Mouse (Mus musculus): ENCODE measurements around the gene Tmem136. TPM values are rescaled to one million over a fixed set of nuclear protein-coding genes. Genes with fewer than 3 reads are reported as not detected.
A peak's percentile ranks its signal among the peaks of the same experiment; 100 is the strongest.
"Not testable (repeated sequence)": the region's sequence is repeated elsewhere in the genome, so short reads cannot be mapped to it uniquely, and the experiment has no call there.

The Tmem136 gene
- 0.40 and 0.75 TPM in 2 replicates for total RNA-seq (2017)

GRCm38 (mm10) chr9:43116134-43116996 lies at the start of gene Tmem136:
Gene Tmem136, minus strand, starts transcription at chr9:43116570.
- ATAC-seq (replicated peaks in 1 of 2; ENCODE audit: insufficient read depth in 1 of 2, low FRiP score in 2 of 2, low TSS enrichment in 1 of 2, low read depth in 1 of 2, poor library complexity in 2 of 2, severe bottlenecking in 2 of 2): peak; percentile 51 to 56; a peak in 3 of 4 replicates

- no peak for ATAC-seq (replicated peaks in 1 of 2; ENCODE audit: insufficient read depth in 1 of 2, low FRiP score in 2 of 2, low TSS enrichment in 1 of 2, low read depth in 1 of 2, poor library complexity in 2 of 2, severe bottlenecking in 2 of 2)
These were observed 39.6 kb upstream of the Tmem136 start for GRCm38 (mm10) chr9:43155960-43156359.

GRCm38 (mm10) chr9:43151779-43152178 lies 35.4 kb upstream of the Tmem136 start:
- no peak for ATAC-seq (replicated peaks in 1 of 2; ENCODE audit: insufficient read depth in 1 of 2, low FRiP score in 2 of 2, low TSS enrichment in 1 of 2, low read depth in 1 of 2, poor library complexity in 2 of 2, severe bottlenecking in 2 of 2)

- ATAC-seq (replicated peaks in 1 of 2; ENCODE audit: insufficient read depth in 1 of 2, low FRiP score in 2 of 2, low TSS enrichment in 1 of 2, low read depth in 1 of 2, poor library complexity in 2 of 2, severe bottlenecking in 2 of 2): no peak
These were observed 34.6 kb upstream of the Tmem136 start for GRCm38 (mm10) chr9:43150957-43151356.

GRCm38 (mm10) chr9:43150075-43150474 lies 33.7 kb upstream of the Tmem136 start:
- no peak for ATAC-seq (replicated peaks in 1 of 2; ENCODE audit: insufficient read depth in 1 of 2, low FRiP score in 2 of 2, low TSS enrichment in 1 of 2, low read depth in 1 of 2, poor library complexity in 2 of 2, severe bottlenecking in 2 of 2)

GRCm38 (mm10) chr9:43149498-43149897 lies 33.1 kb upstream of the Tmem136 start:
- ATAC-seq (replicated peaks in 1 of 2; ENCODE audit: insufficient read depth in 1 of 2, low FRiP score in 2 of 2, low TSS enrichment in 1 of 2, low read depth in 1 of 2, poor library complexity in 2 of 2, severe bottlenecking in 2 of 2): no peak

- no peak for ATAC-seq (replicated peaks in 1 of 2; ENCODE audit: insufficient read depth in 1 of 2, low FRiP score in 2 of 2, low TSS enrichment in 1 of 2, low read depth in 1 of 2, poor library complexity in 2 of 2, severe bottlenecking in 2 of 2)
These were observed 28.8 kb upstream of the Tmem136 start for GRCm38 (mm10) chr9:43145196-43145595.

GRCm38 (mm10) chr9:43144206-43144810 lies 27.9 kb upstream of the Tmem136 start:
- ATAC-seq (replicated peaks in 1 of 2; ENCODE audit: insufficient read depth in 1 of 2, low FRiP score in 2 of 2, low TSS enrichment in 1 of 2, low read depth in 1 of 2, poor library complexity in 2 of 2, severe bottlenecking in 2 of 2): no peak

- no peak; a peak in 1 of 4 replicates for ATAC-seq (replicated peaks in 1 of 2; ENCODE audit: insufficient read depth in 1 of 2, low FRiP score in 2 of 2, low TSS enrichment in 1 of 2, low read depth in 1 of 2, poor library complexity in 2 of 2, severe bottlenecking in 2 of 2)
These were observed 25.5 kb upstream of the Tmem136 start for GRCm38 (mm10) chr9:43141839-43142238.

GRCm38 (mm10) chr9:43133525-43133924 lies 17.2 kb upstream of the Tmem136 start:
- no peak for ATAC-seq (replicated peaks in 1 of 2; ENCODE audit: insufficient read depth in 1 of 2, low FRiP score in 2 of 2, low TSS enrichment in 1 of 2, low read depth in 1 of 2, poor library complexity in 2 of 2, severe bottlenecking in 2 of 2)

GRCm38 (mm10) chr9:43132380-43132779 lies 16.0 kb upstream of the Tmem136 start:
- no peak for ATAC-seq (replicated peaks in 1 of 2; ENCODE audit: insufficient read depth in 1 of 2, low FRiP score in 2 of 2, low TSS enrichment in 1 of 2, low read depth in 1 of 2, poor library complexity in 2 of 2, severe bottlenecking in 2 of 2)

- ATAC-seq (replicated peaks in 1 of 2; ENCODE audit: insufficient read depth in 1 of 2, low FRiP score in 2 of 2, low TSS enrichment in 1 of 2, low read depth in 1 of 2, poor library complexity in 2 of 2, severe bottlenecking in 2 of 2): no peak
These were observed 15.6 kb upstream of the Tmem136 start for GRCm38 (mm10) chr9:43131940-43132339.

- ATAC-seq (replicated peaks in 1 of 2; ENCODE audit: insufficient read depth in 1 of 2, low FRiP score in 2 of 2, low TSS enrichment in 1 of 2, low read depth in 1 of 2, poor library complexity in 2 of 2, severe bottlenecking in 2 of 2): no peak
These were observed 14.3 kb upstream of the Tmem136 start for GRCm38 (mm10) chr9:43130684-43131083.

- no peak for ATAC-seq (replicated peaks in 1 of 2; ENCODE audit: insufficient read depth in 1 of 2, low FRiP score in 2 of 2, low TSS enrichment in 1 of 2, low read depth in 1 of 2, poor library complexity in 2 of 2, severe bottlenecking in 2 of 2)
These were observed 10.9 kb upstream of the Tmem136 start for GRCm38 (mm10) chr9:43127101-43127787.

GRCm38 (mm10) chr9:43122379-43122778 lies 6.0 kb upstream of the Tmem136 start:
- peak in 1 of 2 experiments; percentile 53; a peak in 1 of 4 replicates for ATAC-seq (replicated peaks in 1 of 2; ENCODE audit: insufficient read depth in 1 of 2, low FRiP score in 2 of 2, low TSS enrichment in 1 of 2, low read depth in 1 of 2, poor library complexity in 2 of 2, severe bottlenecking in 2 of 2)

- not testable (repeated sequence) for ATAC-seq (replicated peaks in 1 of 2; ENCODE audit: insufficient read depth in 1 of 2, low FRiP score in 2 of 2, low TSS enrichment in 1 of 2, low read depth in 1 of 2, poor library complexity in 2 of 2, severe bottlenecking in 2 of 2)
These were observed 5.6 kb upstream of the Tmem136 start for GRCm38 (mm10) chr9:43121948-43122347.

GRCm38 (mm10) chr9:43116997-43117336 lies 597 bp upstream of the Tmem136 start:
- ATAC-seq (replicated peaks in 1 of 2; ENCODE audit: insufficient read depth in 1 of 2, low FRiP score in 2 of 2, low TSS enrichment in 1 of 2, low read depth in 1 of 2, poor library complexity in 2 of 2, severe bottlenecking in 2 of 2): no peak

Measured in hematopoietic stem cell, adult 5-6 weeks (primary cell).